Mouse (Mus musculus) heart, embryonic 16.5 days (tissue): Measurements from ENCODE around the gene Filip1l. TPM values are rescaled to one million over a fixed set of nuclear protein-coding genes. Genes with fewer than 3 reads are reported as not detected.

ENCODE experiments used
- ATAC-seq: fragments of 200-750 bp; cut with Nextera tagmentation; replicated peaks from 2 replicates; pipeline ENCODE4 v1.8.0; 2017; ENCODE audit warnings: moderate number of reproducible peaks; ENCODE audit not compliant: insufficient read depth, low FRiP score; ENCODE audit errors: extremely low read depth
- H3K27ac ChIP-seq: fragments of 300-500 bp; sonication (generic); 2 replicates; pipeline ENCODE4 v1.5.1; 2014; ENCODE audit warnings: mild to moderate bottlenecking, low read length, control low read depth, moderate library complexity
- H3K27me3 ChIP-seq: fragments of 300-500 bp; sonication (generic); 2 replicates; pipeline ENCODE4 v1.6.1; 2014; ENCODE audit warnings: low read length, mixed read lengths; ENCODE audit not compliant: control insufficient read depth, insufficient read depth
- H3K36me3 ChIP-seq: fragments of 300-500 bp; sonication (generic); 2 replicates; pipeline ENCODE4 v1.6.1; 2014; ENCODE audit not compliant: control insufficient read depth, insufficient read depth
- H3K4me1 ChIP-seq: fragments of 300-500 bp; sonication (generic); 2 replicates; pipeline ENCODE4 v1.6.1; 2014; ENCODE audit warnings: low read length, mixed read lengths; ENCODE audit not compliant: control insufficient read depth, insufficient read depth
- H3K4me2 ChIP-seq: fragments of 300-500 bp; sonication (generic); 2 replicates; pipeline ENCODE4 v1.6.1; 2014; ENCODE audit warnings: low read depth, mild to moderate bottlenecking, control low read depth, low read length
- H3K4me3 ChIP-seq: fragments of 300-500 bp; sonication (generic); 2 replicates; pipeline ENCODE4 v1.5.1; 2014; ENCODE audit warnings: mild to moderate bottlenecking, control low read depth, low read length
- H3K9ac ChIP-seq: fragments of 300-500 bp; sonication (generic); 2 replicates; pipeline ENCODE4 v1.6.1; 2014; ENCODE audit warnings: low read length, control low read depth
- H3K9me3 ChIP-seq: fragments of 300-500 bp; sonication (generic); replicated peaks from 2 replicates; pipeline ENCODE4 v1.6.1; 2016; ENCODE audit warnings: low read length; ENCODE audit not compliant: control insufficient read depth
- WGBS: fragments of 180-500 bp; shearing (Covaris S2); extraction: QIAGEN DNeasy Blood & Tissue Kit; methylation state at CpG from one replicate; pipeline ENCODE4 v1.1.7; 2014; 5-methylcytosine and 5-hydroxymethylcytosine counted together
- polyA plus RNA-seq: library from polyadenylated mRNA; unstranded; fragments of >200 nt; fragmentation: Nextera tagmentation; extraction: Ambion mirVana; gene quantifications from 2 replicates; pipeline ENCODE4 v1.2.1, GENCODE M21; 2015

Gene Filip1l
- polyA plus RNA-seq, 1 experiment from 2014 or later = 26.7 TPM

DNA sequence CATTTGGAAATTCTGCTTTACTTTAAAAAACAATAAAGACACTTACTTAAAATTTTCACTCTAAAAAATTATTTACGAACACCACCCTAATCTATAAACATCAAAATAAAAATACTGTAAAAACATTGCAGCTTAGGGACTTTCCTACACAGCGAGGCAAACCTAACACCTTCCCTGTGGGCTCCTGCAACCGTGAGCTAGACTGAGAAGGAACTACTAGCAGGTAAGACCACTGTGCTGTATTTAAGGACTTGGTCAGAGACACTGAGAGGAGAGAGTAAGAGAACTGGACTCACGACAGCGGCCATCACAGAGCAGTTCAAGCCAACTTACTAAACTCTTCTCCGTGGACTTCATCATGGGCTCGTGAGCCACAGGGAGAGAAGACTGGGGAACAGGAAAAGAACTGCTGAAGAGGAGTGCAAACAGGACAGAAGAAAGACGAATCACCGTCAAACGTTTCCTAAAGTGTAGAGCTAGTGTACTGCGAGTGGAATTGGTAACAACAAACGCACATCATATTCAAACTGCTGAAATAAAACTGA, 117.5 kb downstream of the Filip1l start:
- H3K27me3 ChIP-seq = no peaks in the 10 kb centered on the region
- no peaks in the 10 kb centered on the region for H3K9me3 ChIP-seq
- H3K36me3 ChIP-seq = no peaks in the 10 kb centered on the region
- no peak overlapping the region for H3K27ac ChIP-seq
- H3K4me2 ChIP-seq = no peak overlapping the region
- ATAC-seq = no peak
- WGBS = 87% methylated on average over 12 of the region's 12 CpGs
- no peaks in the 10 kb centered on the region; the same call in 1 of the 2 replicates for H3K4me1 ChIP-seq
- no peak overlapping the region for H3K4me3 ChIP-seq
- H3K9ac ChIP-seq = no peak overlapping the region

DNA sequence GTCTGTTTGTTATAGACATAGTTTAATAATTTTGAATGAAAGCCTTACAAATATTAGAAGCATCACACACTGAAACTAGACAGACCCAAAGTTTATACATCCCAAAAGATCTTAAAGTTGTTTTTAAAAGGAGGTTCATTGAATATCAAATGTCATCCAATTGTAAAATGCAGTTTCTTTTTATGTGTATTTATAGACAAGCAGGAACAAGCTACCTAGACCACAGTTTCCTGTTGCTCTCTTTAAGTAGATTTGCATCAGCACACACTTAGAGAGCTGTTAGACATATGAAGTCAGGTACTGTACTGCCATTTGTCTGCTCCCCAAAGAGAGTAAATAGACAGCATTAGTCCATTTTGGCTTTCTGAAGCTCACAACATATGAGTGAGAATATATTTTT, 118.2 kb downstream of the Filip1l start:
- no peak overlapping the region for H3K27ac ChIP-seq
- H3K4me2 ChIP-seq = no peak overlapping the region

DNA sequence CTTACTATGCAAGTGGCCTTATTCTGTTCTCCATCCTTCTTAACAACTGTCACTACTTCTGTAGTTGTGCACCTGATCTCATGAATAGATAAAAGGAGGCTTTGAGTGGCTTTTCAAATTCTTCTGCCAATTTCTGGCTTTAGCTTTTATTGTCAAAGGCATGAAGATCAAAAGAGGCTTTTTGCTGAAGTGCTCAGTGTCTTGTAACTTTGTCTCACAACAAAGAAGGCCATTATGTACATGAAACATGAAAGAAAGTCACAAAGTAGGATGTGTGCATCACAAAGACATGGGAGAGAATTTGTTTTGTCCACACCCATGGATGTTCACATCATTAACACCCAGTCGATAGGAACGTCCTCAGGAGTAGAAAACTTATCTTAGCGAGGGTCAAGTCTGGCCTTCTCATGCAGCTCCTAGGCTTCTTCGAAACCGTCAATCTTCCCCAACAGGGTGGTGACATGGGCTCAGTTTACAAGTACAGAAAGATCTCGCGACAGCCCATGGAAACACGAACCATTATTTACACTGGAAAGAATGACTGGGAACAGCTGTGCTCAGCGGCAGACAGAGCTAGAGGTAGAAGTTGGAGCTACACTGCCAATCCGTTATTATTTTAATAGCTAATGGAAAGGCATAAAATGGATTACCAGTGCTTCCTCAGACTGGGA, 120.7 kb downstream of the Filip1l start:
- 38% methylated on average over 10 of the region's 10 CpGs for WGBS
- H3K9me3 ChIP-seq = 0 out of 2 replicates have a peak, but pooled peaks cover 3% of the 10 kb centered on the region
- H3K4me3 ChIP-seq = no peak overlapping the region
- H3K27ac ChIP-seq = no peak overlapping the region
- H3K4me1 ChIP-seq = no peaks in the 10 kb centered on the region; the same call in 1 of the 2 replicates
- H3K36me3 ChIP-seq = peaks cover 3% of the 10 kb centered on the region; the same call in 1 of the 2 replicates
- no peak overlapping the region for H3K4me2 ChIP-seq
- H3K27me3 ChIP-seq = no peaks in the 10 kb centered on the region
- H3K9ac ChIP-seq = no peak overlapping the region
- no peak for ATAC-seq

More for the DNA sequence above, 118.2 kb downstream of the Filip1l start:
- Histone ChIP-seq H3K4me1 (no peaks in the 10 kb centered on the region; the same call in 1 of the 2 replicates), H3K9me3 (no peaks in the 10 kb centered on the region), H3K9ac (no peak overlapping the region), H3K36me3 (no peaks in the 10 kb centered on the region), H3K27me3 (no peaks in the 10 kb centered on the region), H3K4me3 (no peak overlapping the region)
- no peak for ATAC-seq

DNA sequence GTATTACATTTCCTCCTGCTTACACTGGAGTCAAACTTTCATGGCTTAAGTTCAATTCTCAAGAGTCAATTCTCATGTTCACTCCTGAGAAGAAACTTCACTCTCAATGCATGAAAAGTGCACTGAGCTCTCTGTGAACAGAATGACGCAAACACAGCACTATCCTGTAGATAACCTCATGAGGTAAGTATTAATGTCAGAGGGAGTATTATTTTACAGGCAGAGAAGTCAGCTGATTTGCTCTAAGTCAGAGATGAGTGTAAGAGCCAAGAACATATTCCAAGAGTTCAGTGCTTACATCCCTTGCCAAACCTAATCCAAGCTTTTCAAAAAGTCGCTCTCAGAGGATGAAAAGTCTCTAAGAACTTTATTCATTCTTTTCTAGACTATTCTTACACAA, 125.6 kb downstream of the Filip1l start:
- 65% methylated on average over 2 of the region's 2 CpGs for WGBS
- H3K4me1 ChIP-seq = peaks cover 16% of the 10 kb centered on the region
- no peak overlapping the region for H3K4me3 ChIP-seq
- H3K27me3 ChIP-seq = no peaks in the 10 kb centered on the region
- H3K36me3 ChIP-seq = peaks cover 3% of the 10 kb centered on the region; the same call in 1 of the 2 replicates
- 0 out of 2 replicates have a peak, but pooled peaks cover 3% of the 10 kb centered on the region for H3K9me3 ChIP-seq
- no peak overlapping the region for H3K4me2 ChIP-seq
- no peak overlapping the region; the same call in 1 of the 2 replicates for H3K27ac ChIP-seq
- no peak overlapping the region for H3K9ac ChIP-seq
- ATAC-seq = peak; percentile 54

DNA sequence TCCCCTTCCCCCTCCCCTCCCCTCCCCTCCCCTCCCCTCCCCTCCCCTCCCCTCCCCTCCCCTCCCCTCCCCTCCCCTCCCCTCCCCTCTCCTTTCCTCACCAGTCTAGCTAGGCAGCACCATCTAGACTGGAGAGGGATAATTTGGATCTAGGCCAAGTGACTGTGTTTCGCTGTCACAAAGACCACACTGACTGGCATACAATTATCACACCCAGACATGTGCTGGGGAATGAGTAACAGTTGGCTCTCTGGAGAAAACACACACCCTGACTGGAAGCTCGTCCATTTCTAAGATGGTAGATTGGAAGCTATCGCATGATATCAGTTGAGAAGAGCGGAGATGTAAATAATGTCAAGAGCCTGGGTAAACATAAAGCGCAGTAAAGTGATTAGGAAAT, 126.9 kb downstream of the Filip1l start:
- no peaks in the 10 kb centered on the region for H3K27me3 ChIP-seq
- H3K4me3 ChIP-seq = no peak overlapping the region
- H3K4me1 ChIP-seq = peaks cover 20% of the 10 kb centered on the region
- 40% methylated on average over 5 of the region's 5 CpGs for WGBS
- no peak overlapping the region for H3K9ac ChIP-seq
- H3K9me3 ChIP-seq = 0 out of 2 replicates have a peak, but pooled peaks cover 3% of the 10 kb centered on the region
- peaks cover 3% of the 10 kb centered on the region; the same call in 1 of the 2 replicates for H3K36me3 ChIP-seq
- ATAC-seq = peak; percentile 66
- no peak overlapping the region for H3K27ac ChIP-seq
- no peak overlapping the region for H3K4me2 ChIP-seq

DNA sequence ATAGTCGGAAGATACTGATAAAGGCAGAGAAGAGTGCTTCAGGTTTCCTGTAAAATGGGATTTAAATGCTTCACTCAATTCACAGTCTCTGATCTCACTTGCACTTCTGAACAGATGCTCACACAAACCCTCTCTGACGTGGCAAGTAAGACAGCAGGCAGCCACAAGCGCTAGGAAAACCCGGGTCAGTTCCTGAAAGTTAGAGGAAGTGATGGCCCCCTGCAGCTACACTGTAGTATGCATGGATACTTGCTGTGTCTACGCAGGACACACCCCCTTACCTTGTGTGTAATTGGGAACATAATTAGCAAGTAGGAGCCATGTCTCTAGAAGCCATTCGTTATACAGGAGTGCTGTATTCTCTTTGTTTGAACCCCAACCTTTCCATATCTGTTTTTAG, 129.4 kb downstream of the Filip1l start:
- no peaks in the 10 kb centered on the region for H3K36me3 ChIP-seq
- peaks cover 26% of the 10 kb centered on the region for H3K4me1 ChIP-seq
- no peak overlapping the region for H3K27ac ChIP-seq
- no peaks in the 10 kb centered on the region for H3K9me3 ChIP-seq
- H3K4me2 ChIP-seq = no peak overlapping the region
- WGBS = 68% methylated on average over 6 of the region's 6 CpGs
- H3K4me3 ChIP-seq = no peak overlapping the region
- no peak for ATAC-seq
- H3K9ac ChIP-seq = no peak overlapping the region
- H3K27me3 ChIP-seq = no peaks in the 10 kb centered on the region

DNA sequence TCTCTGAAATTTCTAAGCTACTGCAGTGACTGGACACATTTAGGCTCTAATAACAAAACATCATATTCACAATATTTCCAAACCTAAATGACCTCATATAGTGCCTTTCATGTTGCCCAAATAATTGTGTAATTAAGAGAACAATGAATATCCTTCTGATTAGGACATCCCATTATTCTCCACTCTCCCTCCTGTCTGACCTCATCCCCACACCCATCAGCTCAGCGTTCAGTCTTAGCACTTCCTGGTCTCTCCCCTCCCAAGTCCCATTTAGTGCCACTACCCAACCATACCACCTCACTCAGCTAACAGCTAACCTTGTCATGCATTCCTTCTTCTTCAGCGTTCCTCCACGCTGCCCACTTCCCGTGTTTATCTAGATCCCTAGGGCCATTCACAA, 130.0 kb downstream of the Filip1l start:
- Histone ChIP-seq H3K9me3 (no peaks in the 10 kb centered on the region), H3K4me3 (no peak overlapping the region), H3K9ac (no peak overlapping the region), H3K27ac (peak overlapping the region; percentile 51), H3K4me2 (no peak overlapping the region), H3K4me1 (peaks cover 26% of the 10 kb centered on the region), H3K36me3 (no peaks in the 10 kb centered on the region), H3K27me3 (no peaks in the 10 kb centered on the region)
- WGBS = 27% methylated on average over 4 of the region's 4 CpGs
- no peak for ATAC-seq

DNA sequence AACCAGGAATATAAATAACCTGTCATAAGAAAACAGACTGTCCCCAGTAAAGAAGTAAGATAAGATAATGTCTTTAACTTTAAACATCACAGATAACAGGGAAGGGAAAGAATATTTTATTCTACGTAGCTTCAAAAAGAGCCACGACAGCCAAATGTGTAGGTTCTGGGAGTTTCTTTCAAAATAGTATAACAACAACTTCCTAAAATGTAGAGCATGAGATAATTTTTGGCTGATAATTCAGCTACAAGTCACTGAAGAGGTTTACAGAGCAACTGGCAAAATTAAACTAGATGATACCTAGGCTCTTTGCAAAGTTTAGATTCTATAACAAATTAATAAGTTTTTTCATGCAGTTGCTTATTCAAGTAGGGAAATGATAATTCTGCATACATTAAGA, 130.6 kb downstream of the Filip1l start:
- H3K4me3 ChIP-seq = no peak overlapping the region
- no peak for ATAC-seq
- 31% methylated on average over 2 of the region's 2 CpGs for WGBS
- H3K9me3 ChIP-seq = no peaks in the 10 kb centered on the region
- peaks cover 26% of the 10 kb centered on the region for H3K4me1 ChIP-seq
- no peaks in the 10 kb centered on the region for H3K27me3 ChIP-seq
- no peak overlapping the region for H3K4me2 ChIP-seq
- H3K27ac ChIP-seq = peak overlapping the region; percentile 51
- no peaks in the 10 kb centered on the region for H3K36me3 ChIP-seq
- no peak overlapping the region for H3K9ac ChIP-seq

DNA sequence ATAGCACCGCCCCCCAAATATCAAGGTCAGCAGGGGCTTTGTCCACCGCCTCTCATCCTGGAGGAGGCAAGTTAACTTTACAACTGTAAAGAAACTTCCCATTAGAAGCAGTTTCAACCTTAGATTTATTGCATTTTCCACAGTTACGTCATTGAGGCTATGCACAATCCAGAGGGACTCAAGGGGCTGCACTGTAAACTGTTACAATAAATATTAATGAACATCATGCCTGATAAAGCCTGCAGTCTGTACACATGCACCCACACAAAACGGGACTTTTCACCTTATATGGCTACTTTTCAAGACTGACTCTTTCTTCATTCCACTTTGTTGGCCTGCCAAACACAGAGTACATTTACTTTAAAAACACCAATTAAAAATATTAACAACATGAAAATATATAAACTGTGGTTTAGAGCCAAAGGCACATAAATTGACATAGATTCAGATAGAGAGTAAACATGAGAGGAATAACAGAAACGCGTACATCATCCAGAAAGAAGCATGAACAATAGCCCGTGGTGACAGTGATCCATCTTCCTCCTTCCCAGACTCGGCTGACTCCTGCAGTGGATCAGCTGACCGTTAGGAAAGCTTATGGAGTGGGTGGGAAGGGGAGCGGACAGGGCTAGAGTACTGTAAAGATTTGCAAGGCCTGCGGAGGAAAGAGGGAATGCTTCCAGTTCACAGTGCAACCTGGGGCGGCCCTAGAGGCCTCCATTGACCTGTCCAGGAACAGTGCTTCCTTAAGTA, 131.3 kb downstream of the Filip1l start:
- no peak overlapping the region for H3K9ac ChIP-seq
- no peak overlapping the region for H3K4me3 ChIP-seq
- WGBS = 66% methylated on average over 12 of the region's 12 CpGs
- 0 out of 2 replicates have a peak, but pooled peaks have one; percentile 47 for ATAC-seq
- H3K27me3 ChIP-seq = no peaks in the 10 kb centered on the region
- H3K27ac ChIP-seq = peak overlapping the region; percentile 51; the same call in 1 of the 2 replicates
- no peaks in the 10 kb centered on the region for H3K36me3 ChIP-seq
- H3K4me1 ChIP-seq = peaks cover 22% of the 10 kb centered on the region
- H3K9me3 ChIP-seq = no peaks in the 10 kb centered on the region
- H3K4me2 ChIP-seq = no peak overlapping the region
